Mouse (Mus musculus) small intestine, adult 2 months (tissue): Measurements from ENCODE around the gene Hsp90ab1.

Source experiments
- CTCF ChIP-seq: fragments of 200-500 bp; IDR thresholded peaks from 2 replicates; pipeline ENCODE4 v1.5.1; 2012; ENCODE audit warnings: low read depth, mild to moderate bottlenecking, control low read depth, inconsistent platforms, low read length, moderate library complexity, mixed read lengths; ENCODE audit not compliant: insufficient replicate concordance, insufficient read length; ENCODE audit errors: extremely low read depth
- POLR2A ChIP-seq: fragments of 200-500 bp; IDR thresholded peaks from 2 replicates; pipeline ENCODE4 v1.6.1; 2012; ENCODE audit warnings: low read depth, mild to moderate bottlenecking, control low read depth, inconsistent platforms, low read length, moderate library complexity

DNA sequence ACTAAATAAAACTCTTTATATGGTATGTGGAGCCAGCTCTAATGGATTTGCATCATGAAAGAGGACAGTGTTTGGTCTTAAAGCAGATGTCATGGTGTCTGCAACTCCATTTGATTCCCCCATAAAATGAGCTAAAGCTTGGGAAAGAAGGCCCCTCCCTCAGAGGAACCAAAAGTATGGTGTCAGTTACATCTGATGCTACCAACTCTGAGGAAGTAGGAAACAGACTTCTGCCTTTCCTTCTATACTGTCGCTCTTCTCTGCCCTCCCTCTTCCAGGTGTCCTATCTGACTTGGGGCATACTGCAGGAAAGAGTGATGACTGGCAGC lies 7.1 kb downstream of the Hsp90ab1 start:
- TF ChIP-seq CTCF (no peak), POLR2A (no peak)
